Mouse (Mus musculus) layer of hippocampus, adult 11-12 months (tissue): ENCODE data around the gene Rcc1.

Source experiments
- DNase-seq: peaks from one replicate; pipeline ENCODE4 v3.0.0; 2022; ENCODE audit warnings: low spot score

Gene Rcc1

DNA sequence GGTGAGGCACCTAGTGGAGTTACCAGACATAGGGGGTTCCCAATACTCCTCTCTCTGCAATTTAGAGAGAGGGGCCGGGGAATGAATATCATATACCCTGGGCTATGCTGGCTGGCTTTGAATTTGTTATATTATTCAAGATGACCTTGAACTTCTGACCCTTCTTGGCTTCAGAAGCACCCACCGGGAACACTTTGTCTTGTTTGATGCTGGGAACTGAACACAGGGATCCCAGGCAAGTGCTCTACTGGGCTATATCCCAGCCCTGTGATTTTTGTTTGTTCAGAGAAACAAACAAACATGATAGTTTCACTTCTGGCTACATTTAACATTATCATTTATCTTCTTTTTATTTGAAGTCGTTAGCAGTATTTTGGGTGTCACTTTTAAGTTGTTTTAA is 2.0 kb upstream of the Rcc1 start:
- DNase-seq = no peak

- no peak for DNase-seq
These were observed 1.2 kb upstream of the Rcc1 start for GRCm38 (mm10) chr4:132354571-132354970.

- no peak for DNase-seq
These were observed 666 bp downstream of the Rcc1 start for GRCm38 (mm10) chr4:132352739-132353138.

- no peak for DNase-seq
These were observed 2.0 kb downstream of the Rcc1 start for GRCm38 (mm10) chr4:132351401-132351800.

- DNase-seq = no peak
These were observed 2.6 kb downstream of the Rcc1 start for GRCm38 (mm10) chr4:132350854-132351253.

GRCm38 (mm10) chr4:132350123-132350740 is 3.2 kb downstream of the Rcc1 start:
- DNase-seq = no peak

- DNase-seq = no peak
These were observed 3.8 kb downstream of the Rcc1 start for GRCm38 (mm10) chr4:132349495-132350122.

GRCm38 (mm10) chr4:132346661-132347060 is 6.7 kb downstream of the Rcc1 start:
- DNase-seq = no peak

DNA sequence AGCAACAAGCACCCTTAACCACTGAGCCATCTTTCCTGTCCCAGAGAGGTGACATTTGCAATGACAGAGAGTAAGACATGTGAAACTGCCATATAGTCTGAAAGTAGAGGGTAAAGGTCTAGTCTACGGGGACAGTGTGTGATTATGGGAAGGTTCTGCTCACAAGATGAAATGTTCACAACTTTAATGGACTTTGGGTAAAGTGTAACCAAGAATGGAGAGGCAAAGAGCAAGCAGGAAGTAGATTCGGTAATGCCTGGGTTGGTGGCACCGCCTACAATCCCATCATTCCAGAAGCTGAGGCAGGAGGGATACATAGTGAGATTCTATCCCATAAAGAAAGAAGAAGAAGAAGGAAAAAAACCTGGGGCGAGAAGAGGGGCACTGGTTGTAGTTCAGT is 7.1 kb downstream of the Rcc1 start:
- DNase-seq = no peak

DNA sequence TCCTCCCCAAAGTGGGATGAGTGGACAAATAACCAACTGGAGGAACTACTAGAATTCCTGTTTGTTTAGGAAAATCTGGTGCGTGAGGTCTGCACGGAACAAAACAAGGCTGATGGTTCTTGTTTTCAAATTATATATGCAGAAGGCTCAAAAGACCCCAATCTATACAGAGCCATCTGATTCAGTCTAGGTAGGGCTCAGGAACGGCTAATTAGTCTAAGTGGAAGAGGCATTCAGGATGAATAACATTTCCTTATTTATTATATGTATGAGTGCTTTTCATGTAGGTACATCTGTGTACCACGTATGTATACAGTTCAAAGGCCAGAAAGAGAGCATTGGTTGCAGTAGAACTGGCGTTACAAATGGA is 7.6 kb downstream of the Rcc1 start:
- no peak for DNase-seq

GRCm38 (mm10) chr4:132345135-132345842 is 8.1 kb downstream of the Rcc1 start:
- peak; percentile 98 for DNase-seq

GRCm38 (mm10) chr4:132344403-132345134 is 8.8 kb downstream of the Rcc1 start:
- DNase-seq = no peak

- DNase-seq = no peak
These were observed 12.0 kb downstream of the Rcc1 start for GRCm38 (mm10) chr4:132341451-132341850.

DNA sequence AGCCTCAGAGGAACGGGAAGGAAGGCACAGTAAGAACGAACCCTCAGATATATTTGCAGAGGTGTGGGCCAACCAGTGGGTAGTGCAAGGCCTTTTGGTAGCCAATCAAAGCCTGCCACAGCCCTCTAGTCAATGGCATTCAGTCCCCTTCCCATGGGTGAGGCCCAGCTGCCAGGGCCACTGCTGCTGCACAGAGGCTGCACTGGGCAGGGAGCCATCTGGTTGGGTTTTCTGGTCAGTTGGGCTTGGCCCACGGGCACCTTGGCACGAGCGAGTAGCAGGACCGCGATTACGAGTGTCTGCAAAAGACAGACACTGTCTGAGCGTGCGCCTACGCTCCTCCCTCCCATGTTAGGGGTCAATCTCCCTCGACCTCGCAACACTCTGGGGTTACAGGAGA is 14.5 kb downstream of the Rcc1 start:
- peak; percentile 36 for DNase-seq

GRCm38 (mm10) chr4:132332880-132333279 is 20.5 kb downstream of the Rcc1 start:
- no peak for DNase-seq

- DNase-seq = no peak
These were observed 21.4 kb downstream of the Rcc1 start for GRCm38 (mm10) chr4:132331960-132332359.

DNA sequence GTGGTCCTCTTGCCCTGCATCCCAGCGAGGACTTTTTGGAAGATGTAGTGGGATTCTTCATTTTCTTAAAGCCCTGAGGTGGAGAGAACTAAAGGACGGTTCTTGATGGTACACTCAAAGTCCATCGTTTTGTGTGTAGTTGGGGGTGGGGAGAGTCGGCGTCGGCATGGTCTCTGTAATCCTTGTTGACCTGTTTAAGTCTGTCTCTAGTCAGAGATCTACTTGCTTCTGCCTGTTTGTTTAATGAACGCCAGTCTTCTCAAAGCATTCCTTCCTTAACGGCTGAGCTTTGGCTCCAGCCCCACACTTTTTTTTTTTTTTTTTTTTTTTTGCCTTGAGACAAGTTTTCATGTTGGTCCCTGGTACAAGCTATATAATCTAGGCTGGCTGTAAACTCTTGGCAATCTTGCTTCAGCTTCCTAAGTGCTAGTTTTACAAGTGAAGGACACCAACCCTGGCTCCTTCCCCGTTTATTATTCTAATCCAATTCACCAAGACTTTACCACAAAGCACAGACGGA is 23.5 kb downstream of the Rcc1 start:
- DNase-seq = no peak

DNA sequence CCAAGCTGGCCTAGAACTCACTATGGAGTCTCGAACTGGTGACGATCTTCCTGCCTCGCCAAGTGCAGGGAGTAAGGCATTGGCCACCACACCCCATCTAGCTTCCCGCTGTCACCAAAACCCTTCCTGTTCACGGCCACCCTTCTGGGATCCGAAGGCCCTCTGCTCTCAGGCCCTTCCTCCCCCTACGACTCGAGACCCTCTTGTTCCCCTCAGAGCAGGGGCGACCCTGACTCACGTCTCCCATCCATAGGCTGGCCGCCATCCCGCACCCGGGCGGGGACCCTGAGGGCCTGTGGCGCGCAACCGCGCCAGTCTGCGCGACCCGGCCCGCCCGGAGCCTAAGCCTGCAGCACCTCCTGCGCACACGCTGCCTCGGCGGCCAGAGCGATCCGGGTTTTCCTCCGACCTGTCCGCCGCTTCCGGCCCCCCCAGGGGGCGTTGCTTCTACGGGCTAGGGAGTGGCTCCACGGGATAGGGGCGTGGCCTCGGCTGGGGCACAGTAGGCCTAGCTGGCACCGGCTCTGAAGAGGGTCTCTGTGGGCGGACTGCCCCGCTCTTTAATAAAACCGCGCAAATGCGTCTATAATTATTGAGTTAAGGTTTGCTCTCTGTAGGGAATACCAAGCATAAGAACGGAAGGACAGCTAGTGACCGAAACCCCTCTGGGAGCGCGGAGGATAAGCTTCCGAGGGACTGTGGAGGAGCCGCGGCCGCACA is 24.1 kb downstream of the Rcc1 start, which contains the start of gene Trnau1ap:
Trnau1ap (minus strand) TSS at position 424 of the 720 bp plus-strand sequence.
- peak; percentile 84 for DNase-seq

DNA sequence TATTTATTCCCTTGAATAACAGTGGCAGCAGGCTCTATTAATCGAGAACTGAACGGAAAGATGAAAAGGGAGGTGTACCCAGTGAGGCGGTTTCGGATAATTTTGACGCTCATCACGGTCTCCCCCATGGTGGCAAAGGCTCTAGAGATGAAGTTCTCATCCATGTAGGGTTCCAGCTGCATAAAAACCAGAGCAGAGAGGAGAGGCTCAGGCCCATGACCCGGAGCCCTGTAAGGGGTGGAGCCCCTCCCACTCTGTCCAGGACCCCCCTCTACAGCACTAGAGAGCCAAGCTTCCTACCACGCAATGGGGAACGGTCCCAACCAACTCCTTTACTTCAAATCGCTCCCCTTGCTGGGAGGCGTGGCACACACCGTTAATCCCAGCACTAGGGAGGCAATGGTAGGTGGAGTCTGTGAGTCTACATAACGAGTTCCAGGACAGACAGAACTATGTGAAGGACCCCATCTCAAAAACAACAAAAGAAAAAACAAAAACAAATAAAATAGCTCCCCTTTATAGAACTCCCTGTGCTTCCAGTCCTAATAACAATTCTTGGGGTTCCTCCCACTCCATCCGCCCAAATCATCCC is 24.9 kb downstream of the Rcc1 start:
- DNase-seq = no peak

DNA sequence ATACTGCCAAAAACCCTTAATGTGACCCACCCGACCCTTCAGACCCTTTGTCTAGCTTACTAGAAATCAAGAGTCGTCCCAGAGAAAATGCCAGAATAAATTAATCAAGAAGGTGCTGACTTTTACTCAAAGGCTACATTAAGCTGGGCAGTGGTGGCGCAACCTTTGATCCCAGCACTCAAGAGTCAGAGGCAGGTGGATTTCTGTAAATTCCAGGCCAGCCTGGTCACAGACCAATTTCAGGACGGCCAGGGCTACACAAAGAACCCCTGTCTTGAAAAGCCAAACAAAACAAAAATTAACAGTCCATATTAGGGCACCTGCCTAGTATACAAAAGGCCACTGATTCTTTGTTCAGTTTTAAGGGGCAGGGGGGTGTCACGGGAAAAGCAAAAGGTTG is 26.9 kb downstream of the Rcc1 start:
- DNase-seq = no peak

GRCm38 (mm10) chr4:132315711-132316110 is 37.7 kb downstream of the Rcc1 start:
- DNase-seq = no peak
